Mouse (Mus musculus): ENCODE measurements at regions not wholly inside any gene's neighbourhood (a gene's known extent, or its start where the extent isn't known, plus 50 kb on each side); places are given as distances from the start of the nearest gene placed in this dataset.

- Histone ChIP-seq H3K4me3 (replicated peaks; ENCODE audit: insufficient read depth, low read depth, low read length) (no peak overlapping the region), H3K4me1 (ENCODE audit: control insufficient read depth, insufficient read depth, low read length) (no peaks in the 10 kb centered on the region), H3K27ac (ENCODE audit: insufficient read depth, low read length) (no peak overlapping the region), H3K27me3 (ENCODE audit: control insufficient read depth, insufficient read depth, low read length) (no peaks in the 10 kb centered on the region)
- DNase-seq: no peak
- WGBS: 78% methylated on average over 11 of the region's 11 CpGs
- no peak for TF ChIP-seq CTCF (IDR thresholded peaks at IDR 0.05; ENCODE audit: borderline replicate concordance, insufficient read depth, low read depth, low read length)
- TF ChIP-seq POLR2A (IDR thresholded peaks at IDR 0.05; ENCODE audit: borderline replicate concordance, insufficient read depth, low read length): no peak
Measured at GRCm38 (mm10) chr11:40554867-40555794, 139.9 kb downstream of the Mat2b start.

- Histone ChIP-seq H3K27me3 (ENCODE audit: control insufficient read depth, insufficient read depth, low read length) (no peaks in the 10 kb centered on the region), H3K4me3 (replicated peaks; ENCODE audit: insufficient read depth, low read depth, low read length) (no peak overlapping the region), H3K27ac (ENCODE audit: insufficient read depth, low read length) (no peak overlapping the region), H3K4me1 (ENCODE audit: control insufficient read depth, insufficient read depth, low read length) (no peaks in the 10 kb centered on the region)
- WGBS: 61% methylated on average over 2 of the region's 2 CpGs
- TF ChIP-seq POLR2A (IDR thresholded peaks at IDR 0.05; ENCODE audit: borderline replicate concordance, insufficient read depth, low read length): no peak
- no peak for DNase-seq
Measured at GRCm38 (mm10) chr11:40552054-40552453, 142.9 kb downstream of the Mat2b start.

DNA sequence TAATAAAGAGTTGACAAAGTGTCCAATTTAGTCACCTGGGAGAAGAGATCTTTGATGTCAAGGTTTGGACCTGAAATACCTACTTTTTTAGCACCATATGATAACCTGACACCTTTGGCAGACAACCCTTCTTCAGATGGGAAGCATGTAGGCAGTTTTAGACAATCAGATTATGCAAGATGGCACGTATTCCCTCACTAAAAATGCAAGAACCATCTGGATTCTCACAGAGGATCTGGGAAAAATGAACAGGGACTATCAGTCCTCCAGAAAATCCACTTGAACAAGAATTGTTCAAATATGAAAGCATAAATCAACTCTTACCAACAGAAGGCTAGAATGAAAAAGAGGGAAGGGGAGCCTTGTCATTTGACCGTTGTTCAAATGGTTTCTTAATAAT, 148.4 kb downstream of the Mat2b start:
- 61% methylated on average over 2 of the region's 2 CpGs for WGBS
- TF ChIP-seq CTCF (IDR thresholded peaks at IDR 0.05; ENCODE audit: borderline replicate concordance, insufficient read depth, low read depth, low read length) (no peak), POLR2A (IDR thresholded peaks at IDR 0.05; ENCODE audit: borderline replicate concordance, insufficient read depth, low read length) (no peak)
- Histone ChIP-seq H3K4me3 (replicated peaks; ENCODE audit: insufficient read depth, low read depth, low read length) (no peak overlapping the region), H3K27me3 (ENCODE audit: control insufficient read depth, insufficient read depth, low read length) (no peaks in the 10 kb centered on the region), H3K27ac (ENCODE audit: insufficient read depth, low read length) (no peak overlapping the region), H3K4me1 (ENCODE audit: control insufficient read depth, insufficient read depth, low read length) (no peaks in the 10 kb centered on the region)
- no peak for DNase-seq

DNA sequence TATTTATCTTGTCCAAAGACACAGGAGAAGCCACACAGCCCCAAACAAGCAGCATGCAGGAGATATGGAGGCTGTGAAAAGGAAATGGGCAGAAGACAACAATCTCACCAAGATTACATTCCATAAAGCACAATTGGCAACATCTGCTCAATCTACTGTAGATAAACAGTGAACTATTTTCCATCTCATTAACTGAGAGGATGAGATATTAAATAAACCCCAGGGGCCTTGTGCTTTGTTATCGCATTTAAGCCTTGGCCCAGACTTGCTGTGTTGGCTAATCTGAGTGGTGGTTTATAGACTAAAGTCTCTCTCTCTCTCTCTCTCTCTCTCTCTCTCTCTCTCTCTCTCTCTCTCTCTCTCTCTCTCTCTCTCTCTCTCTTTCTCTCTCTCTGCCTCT, 149.5 kb downstream of the Mat2b start:
- TF ChIP-seq POLR2A (IDR thresholded peaks at IDR 0.05; ENCODE audit: borderline replicate concordance, insufficient read depth, low read length): no peak
- TF ChIP-seq CTCF (IDR thresholded peaks at IDR 0.05; ENCODE audit: borderline replicate concordance, insufficient read depth, low read depth, low read length): no peak
- no peaks in the 10 kb centered on the region for H3K4me1 ChIP-seq (ENCODE audit: control insufficient read depth, insufficient read depth, low read length)
- 33% methylated on average over 1 of the region's 1 CpGs for WGBS
- no peak overlapping the region for H3K4me3 ChIP-seq (replicated peaks; ENCODE audit: insufficient read depth, low read depth, low read length)
- no peak for DNase-seq
- H3K27me3 ChIP-seq (ENCODE audit: control insufficient read depth, insufficient read depth, low read length): no peaks in the 10 kb centered on the region
- no peak overlapping the region for H3K27ac ChIP-seq (ENCODE audit: insufficient read depth, low read length)

DNA sequence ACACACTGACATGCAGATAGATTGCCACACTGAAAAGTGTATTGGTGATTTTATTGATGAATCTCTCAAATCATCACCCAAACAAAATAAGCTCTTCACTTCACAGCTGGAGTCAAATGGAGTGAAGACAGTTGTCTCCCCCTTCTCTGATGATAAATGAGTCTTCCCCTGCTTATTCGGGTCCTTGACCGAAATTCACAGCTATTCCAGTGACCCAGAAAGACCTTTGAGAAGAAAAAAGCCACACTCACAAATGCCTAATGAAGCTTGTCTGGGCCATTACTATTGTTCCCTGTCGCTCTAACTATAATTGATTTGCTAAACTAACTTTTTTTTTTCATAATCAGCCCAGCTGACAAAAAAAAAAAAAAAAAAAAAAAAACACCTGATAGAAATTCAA, 154.8 kb downstream of the Mat2b start:
- Histone ChIP-seq H3K27ac (ENCODE audit: insufficient read depth, low read length) (no peak overlapping the region), H3K4me3 (replicated peaks; ENCODE audit: insufficient read depth, low read depth, low read length) (no peak overlapping the region), H3K4me1 (ENCODE audit: control insufficient read depth, insufficient read depth, low read length) (no peaks in the 10 kb centered on the region), H3K27me3 (ENCODE audit: control insufficient read depth, insufficient read depth, low read length) (no peaks in the 10 kb centered on the region)
- WGBS: 34% methylated on average over 3 of the region's 3 CpGs
- TF ChIP-seq POLR2A (IDR thresholded peaks at IDR 0.05; ENCODE audit: borderline replicate concordance, insufficient read depth, low read length) (no peak), CTCF (IDR thresholded peaks at IDR 0.05; ENCODE audit: borderline replicate concordance, insufficient read depth, low read depth, low read length) (no peak)
- DNase-seq: no peak

- no peak overlapping the region for H3K4me3 ChIP-seq (replicated peaks; ENCODE audit: insufficient read depth, low read depth, low read length)
- WGBS: 18% methylated on average over 11 of the region's 11 CpGs
- TF ChIP-seq CTCF (IDR thresholded peaks at IDR 0.05; ENCODE audit: borderline replicate concordance, insufficient read depth, low read depth, low read length) (no peak), POLR2A (IDR thresholded peaks at IDR 0.05; ENCODE audit: borderline replicate concordance, insufficient read depth, low read length) (no peak)
- no peaks in the 10 kb centered on the region for H3K4me1 ChIP-seq (ENCODE audit: control insufficient read depth, insufficient read depth, low read length)
- no peak for DNase-seq
- H3K27ac ChIP-seq (ENCODE audit: insufficient read depth, low read length): no peak overlapping the region
- no peaks in the 10 kb centered on the region for H3K27me3 ChIP-seq (ENCODE audit: control insufficient read depth, insufficient read depth, low read length)
Measured at GRCm38 (mm10) chr11:40539776-40540175, 155.2 kb downstream of the Mat2b start.

- Histone ChIP-seq H3K4me1 (ENCODE audit: control insufficient read depth, insufficient read depth, low read length) (no peaks in the 10 kb centered on the region), H3K27me3 (ENCODE audit: control insufficient read depth, insufficient read depth, low read length) (no peaks in the 10 kb centered on the region; the same call in 1 of the 2 replicates), H3K4me3 (replicated peaks; ENCODE audit: insufficient read depth, low read depth, low read length) (no peak overlapping the region), H3K27ac (ENCODE audit: insufficient read depth, low read length) (no peak overlapping the region)
- TF ChIP-seq POLR2A (IDR thresholded peaks at IDR 0.05; ENCODE audit: borderline replicate concordance, insufficient read depth, low read length): no peak
- no peak for TF ChIP-seq CTCF (IDR thresholded peaks at IDR 0.05; ENCODE audit: borderline replicate concordance, insufficient read depth, low read depth, low read length)
- WGBS: 87% methylated on average over 14 of the region's 14 CpGs
- no peak for DNase-seq
Measured at GRCm38 (mm10) chr11:40536236-40536765, 158.7 kb downstream of the Mat2b start.
